Mouse (Mus musculus): Measurements from ENCODE around the gene Klhl15.
"Not testable (repeated sequence)": the region's sequence is repeated elsewhere in the genome, so short reads cannot be mapped to it uniquely, and the experiment has no call there.

Gene Klhl15

DNA sequence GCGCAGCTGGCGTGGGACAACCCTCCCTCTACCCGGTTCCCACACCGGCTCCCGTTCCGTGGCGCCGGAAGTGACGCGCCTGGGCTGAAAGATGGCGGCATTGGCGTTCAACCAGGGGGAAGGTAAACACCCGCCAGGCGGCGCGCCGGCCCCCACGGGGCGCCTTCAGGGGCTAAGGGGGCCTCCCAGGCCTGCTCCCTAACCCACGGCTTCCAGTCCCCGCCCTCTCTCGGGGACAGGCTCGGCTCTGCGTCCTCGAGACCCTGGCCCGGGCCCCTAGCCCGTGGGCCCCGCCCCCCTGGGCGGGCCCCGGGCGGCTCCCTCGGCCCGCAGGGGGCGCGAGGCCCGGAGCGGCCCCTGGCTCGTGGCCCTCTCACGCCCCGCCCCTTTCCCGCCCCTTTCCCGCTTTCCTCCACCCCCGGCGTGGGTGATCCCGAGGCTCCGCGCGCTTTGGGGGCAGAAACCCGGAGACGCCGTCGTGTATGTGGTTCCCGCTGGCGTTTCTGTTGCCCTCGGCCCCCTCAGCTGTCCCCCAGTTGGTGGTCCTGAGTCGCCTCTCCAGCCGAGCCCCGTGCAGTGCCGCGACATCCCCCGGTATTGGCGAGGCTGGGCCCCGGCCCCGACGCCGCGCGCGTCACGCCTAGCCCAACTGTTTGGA is at the start of gene Klhl15:
Gene Klhl15, plus strand, starts transcription at position 68 of the 658 bp plus-strand sequence.
- peak; percentile 65 for DNase-seq (ENCODE audit: low read depth, low spot score)

DNA sequence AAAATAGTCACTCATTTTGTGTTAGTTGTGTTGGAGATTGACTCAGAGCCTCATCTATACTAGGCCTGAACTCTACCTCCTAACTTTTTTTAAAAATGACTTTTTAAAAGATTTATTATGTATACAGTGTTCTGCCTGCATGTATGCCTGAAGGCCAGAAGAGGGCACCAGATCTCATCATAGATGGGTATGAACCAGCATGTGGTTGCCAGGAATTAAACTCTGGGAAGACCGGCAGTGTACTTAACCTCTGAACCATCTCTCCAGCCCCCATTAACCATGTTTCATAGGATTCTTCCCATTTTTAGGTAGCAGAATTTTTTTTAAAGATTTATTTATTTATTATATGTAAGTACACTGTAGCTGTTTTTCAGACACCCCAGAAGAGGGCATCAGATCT is 49.2 kb upstream of the Klhl15 start:
- DNase-seq (ENCODE audit: low read depth, low spot score) = no peak

DNA sequence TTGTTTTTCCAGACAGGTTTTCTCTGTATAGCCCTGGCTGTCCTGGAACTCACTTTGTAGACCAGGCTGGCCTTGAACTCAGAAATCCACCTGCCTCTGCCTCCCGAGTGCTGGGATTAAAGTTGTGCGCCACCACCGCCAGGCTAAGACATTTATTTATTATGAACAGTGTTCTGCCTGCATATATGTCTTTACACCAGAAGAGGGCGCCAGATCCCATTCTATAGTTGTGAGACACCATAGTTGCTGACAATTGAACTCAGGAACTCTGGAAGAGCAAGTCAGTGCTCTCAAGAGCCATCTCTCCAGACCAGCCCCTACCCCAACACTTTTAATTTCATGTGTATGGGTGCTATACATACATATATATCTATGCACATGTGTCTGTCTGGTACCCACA is 40.5 kb upstream of the Klhl15 start:
- DNase-seq (ENCODE audit: low read depth, low spot score) = not testable (repeated sequence)

DNA sequence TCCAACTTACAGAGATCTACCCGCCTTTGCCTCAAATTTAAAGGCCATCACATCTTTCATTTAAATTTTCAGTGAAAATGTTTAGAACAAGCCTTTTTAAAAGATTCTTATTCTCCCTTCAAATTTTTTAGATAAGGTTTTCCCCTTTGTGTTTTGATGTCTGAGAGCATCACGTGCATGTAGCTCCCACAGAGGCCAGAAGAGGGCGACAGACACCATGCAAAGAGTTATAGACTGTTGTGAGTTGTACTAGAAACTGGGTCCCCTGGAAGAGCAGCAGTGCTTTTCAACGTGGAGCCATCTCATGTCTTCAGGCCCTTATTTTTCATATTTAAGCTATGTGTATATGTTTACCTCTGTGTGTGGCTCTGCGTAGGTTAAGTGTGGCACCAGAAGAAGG is 36.6 kb upstream of the Klhl15 start:
- DNase-seq (ENCODE audit: low read depth, low spot score) = no peak

DNA sequence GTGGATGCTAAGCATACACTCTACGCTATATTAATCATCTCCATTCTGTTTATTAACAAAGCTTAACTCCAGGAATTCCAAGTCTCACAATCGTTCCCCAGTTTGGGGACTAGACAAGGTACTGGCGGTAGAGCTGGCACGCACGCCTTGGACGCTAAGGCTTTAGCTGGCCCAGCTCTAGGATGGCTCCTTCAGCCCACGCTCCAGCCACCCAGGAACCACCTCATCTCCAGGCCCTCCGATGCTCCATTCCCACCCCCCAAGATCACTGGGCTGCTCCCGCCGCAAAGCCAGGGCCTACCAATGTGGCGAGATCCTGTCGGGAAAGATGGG is 22.2 kb upstream of the Klhl15 start:
- no peak for DNase-seq (ENCODE audit: low read depth, low spot score)

DNA sequence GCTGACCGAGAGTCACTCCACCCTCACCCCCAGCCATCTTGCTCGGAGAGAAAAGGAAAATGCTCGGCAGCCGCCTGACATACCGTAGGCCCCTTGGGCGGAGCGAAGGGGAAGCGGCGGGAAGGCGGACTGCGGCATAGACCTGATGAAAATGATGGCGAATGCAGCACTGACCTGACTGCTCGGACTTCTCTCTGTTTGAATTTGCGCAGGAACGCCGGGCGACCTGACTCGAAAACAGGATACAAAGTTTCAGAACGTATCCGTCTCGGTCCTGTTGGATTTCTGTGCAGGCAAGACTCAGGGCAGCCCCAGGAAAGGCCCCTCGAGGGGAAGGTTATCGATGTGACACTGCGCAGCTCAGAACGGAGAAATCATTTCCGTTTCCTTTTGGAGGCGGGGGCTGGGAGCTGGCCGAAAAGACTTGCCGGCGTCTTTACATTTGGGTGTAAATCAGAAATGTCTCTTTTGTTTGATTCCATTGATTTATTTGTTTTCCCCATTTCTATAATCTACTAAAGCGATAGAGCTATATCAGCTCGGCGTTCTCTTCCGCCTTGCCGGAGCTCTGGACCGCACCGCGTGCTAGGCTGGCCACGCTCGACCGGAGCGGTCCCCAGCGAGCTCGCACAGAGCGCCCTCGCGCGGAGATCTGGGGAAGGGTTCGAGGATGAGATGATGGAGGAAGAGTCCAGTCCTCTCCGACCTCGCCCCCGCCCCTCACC is 21.6 kb upstream of the Klhl15 start, which contains the start of gene Eif2s3x:
Gene Eif2s3x, minus strand, starts transcription at position 266 of the 725 bp plus-strand sequence.
- DNase-seq (ENCODE audit: low read depth, low spot score) = peak; percentile 77

DNA sequence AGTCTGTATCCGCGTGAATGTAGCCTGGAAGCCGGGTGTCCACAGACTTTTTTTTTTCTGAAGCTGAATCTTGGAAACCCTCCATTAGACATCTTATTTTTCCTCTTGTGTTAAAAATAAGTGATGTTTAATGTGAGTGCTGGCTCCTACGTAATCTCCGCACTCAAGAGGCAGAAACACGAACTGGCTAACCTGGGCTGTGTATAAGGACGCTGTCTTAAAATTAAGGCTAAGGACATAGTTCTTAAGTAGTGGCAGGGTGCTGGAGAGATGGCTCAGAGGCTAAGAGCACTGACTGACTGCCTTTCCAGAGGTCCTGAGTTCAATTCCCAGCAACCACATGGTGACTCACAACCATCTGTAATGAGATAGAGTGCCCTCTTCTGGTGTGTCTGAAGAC is 21.0 kb upstream of the Klhl15 start:
- DNase-seq (ENCODE audit: low read depth, low spot score) = no peak

DNA sequence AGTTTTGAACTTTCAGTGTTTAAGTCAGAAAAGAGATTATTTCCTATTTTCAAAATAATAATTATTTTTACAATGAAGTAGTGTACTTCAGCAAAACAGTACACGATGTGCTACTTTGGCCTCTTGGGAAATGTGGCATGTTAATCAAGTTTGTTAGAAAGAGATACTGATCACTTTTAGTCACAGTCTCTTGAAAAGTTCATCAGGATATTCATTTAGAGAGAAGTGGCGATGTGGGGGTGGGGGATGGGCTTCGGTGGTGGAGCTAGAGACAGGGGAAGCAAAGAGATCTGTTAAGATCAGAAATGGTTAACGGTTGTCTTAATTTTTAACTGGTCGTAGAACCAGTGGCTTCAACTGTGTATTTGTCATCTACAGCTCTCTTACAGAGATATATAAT is 967 bp upstream of the Klhl15 start:
- DNase-seq (ENCODE audit: low read depth, low spot score) = no peak

DNA sequence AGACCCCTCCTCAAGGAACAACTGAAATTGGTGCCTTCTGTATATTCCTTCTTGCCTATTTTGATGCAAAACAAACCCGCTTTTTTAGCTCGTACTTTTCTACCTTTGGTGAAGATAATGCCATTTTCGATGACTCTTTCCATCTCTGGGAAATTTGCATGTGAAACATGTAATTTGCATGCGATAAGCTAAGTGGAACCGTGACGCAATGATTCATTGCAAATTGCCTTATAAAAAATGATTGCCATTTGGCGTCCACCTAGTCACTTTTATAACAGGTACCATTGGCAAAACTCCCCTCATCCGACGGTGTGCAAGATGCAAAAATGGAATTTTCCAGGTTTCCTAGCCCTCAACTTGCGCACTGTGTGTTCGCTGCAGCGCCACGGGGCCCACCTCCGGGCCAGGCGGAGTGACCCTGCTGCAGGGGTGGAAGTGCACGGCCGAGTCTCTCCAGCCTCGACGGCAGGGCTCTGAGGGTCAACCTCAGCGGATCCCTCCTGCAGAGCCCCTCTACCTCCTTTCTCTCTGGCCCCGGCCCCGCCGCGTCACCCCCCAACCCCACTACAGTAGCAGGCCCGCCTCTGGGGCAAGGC is 365 bp upstream of the Klhl15 start:
- no peak for DNase-seq (ENCODE audit: low read depth, low spot score)

DNA sequence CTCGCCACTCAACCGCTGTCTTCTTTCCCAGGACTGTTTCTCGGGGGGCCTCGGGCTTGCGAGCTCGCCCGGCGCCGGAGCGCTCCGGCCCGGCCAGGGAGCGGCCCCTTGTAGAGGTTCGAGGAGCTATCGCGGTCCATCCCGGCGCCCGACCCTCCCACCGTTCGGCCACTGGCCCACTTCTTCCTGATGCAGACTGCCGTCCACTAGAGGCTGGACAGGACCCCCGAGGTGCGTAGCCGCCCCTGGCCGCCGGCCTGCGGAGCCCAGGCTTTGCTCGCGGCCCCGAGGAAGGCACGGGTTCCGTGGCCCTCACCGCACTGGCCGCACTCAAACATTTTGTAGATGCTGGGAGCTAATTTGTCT is 774 bp downstream of the Klhl15 start:
- DNase-seq (ENCODE audit: low read depth, low spot score) = no peak

DNA sequence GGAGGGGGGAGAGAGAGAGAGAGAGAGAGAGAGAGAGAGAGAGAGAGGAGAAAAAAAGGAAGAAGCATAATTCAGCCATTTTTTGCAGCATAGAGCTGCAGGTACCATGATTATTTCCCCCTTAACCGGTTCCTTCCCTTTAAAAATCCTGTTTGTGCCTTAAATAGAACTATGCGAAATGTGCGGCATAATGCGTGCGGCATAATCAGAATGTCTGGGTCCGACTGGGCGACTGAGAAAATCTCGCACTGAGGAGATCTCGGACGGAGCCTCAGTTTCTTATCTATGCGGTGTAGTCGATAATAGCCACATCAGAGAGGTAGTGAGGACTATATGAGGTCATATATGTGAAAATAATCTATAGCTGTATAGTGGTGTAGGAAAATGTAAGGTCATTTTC is 1.2 kb downstream of the Klhl15 start:
- DNase-seq (ENCODE audit: low read depth, low spot score) = no peak

DNA sequence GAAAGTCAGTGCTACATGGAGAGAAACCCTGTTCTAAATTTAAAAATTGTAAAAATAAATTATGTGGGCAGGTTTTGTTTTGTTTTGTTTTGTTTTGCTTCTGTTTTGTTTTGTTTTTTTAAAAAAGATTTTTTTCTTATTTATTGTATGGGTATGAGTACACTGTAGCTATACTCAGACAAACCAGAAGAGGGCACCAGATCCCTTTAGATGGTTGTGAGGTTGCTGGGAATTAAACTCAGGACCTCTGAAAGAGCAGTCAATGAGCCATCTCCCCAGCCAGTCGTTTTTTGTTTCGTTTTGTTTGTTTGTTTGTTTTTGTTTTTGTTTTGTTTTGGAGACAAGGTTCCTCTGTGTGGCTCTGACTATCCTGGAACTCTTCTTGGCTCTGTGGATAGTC is 54.5 kb downstream of the Klhl15 start:
- peak; percentile 30 for DNase-seq (ENCODE audit: low read depth, low spot score)

DNA sequence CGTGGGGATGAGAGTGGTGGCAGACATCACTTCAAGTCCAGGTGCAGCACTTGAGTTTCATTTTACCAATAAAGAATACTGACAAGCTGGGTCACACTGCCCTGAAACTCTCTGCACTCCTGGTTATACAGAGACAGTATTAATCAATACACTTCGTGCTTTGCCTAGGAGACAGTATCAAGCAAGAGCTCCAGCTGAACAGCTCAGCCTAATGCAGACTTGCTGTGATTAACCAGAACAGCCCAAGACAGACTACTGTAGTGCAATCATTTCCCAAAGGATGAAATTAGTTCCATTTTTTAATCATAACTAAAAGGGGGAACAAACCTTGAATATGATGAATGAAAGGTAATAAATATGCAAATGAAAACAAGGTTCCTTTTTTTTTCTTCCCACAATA is 68.5 kb downstream of the Klhl15 start:
- no peak for DNase-seq (ENCODE audit: low read depth, low spot score)

DNA sequence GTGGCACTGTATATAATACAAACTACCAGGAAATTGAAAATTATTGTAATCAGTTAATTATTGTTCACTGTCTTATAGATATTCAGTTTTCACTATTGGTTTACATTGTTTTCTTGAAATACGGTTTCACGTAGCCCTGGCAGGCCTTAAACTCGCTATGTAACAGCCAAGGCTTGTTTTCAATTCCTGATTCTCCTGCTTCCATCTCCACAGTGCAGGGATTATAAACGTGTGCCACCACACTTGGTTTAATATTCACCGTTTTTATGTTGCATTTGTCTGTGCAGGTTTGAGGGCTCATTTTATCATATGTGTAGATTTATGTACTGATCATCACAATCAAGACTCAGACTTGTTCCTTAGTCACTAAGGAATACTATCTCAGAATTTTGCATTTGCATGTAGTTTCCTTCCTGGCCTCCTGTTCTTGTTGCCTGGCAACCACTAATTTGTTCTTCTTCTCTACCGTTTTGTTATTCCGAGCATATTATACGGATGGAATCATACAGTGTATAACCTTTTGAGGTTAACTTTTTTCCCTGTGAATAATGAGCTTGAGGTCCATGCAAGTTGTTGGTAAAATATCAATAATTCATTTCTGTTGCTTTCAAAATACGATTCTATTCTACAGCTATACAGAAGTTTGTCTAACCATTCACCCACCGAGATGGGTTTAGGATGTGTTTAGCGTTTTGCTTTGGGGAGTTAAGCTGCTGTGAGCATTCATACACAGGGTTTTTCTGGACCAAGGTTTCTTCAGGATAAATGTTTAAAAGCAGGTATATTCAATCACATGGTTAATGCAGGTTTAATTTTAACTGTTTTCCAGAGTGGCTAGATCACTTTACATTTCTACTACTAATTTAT is 86.9 kb downstream of the Klhl15 start:
- no peak for DNase-seq (ENCODE audit: low read depth, low spot score)

Measured in c-Kit-negative CD71-positive TER-119-positive erythroid progenitor cells, embryonic 14.5 days (primary cell).